Mouse (Mus musculus) E14TG2a.4 (cell line): ENCODE measurements around the gene Lfng.

Experiments used
- CTCF ChIP-seq: conservative IDR thresholded peaks from 2 replicates; pipeline ENCODE4 v1.5.1; 2014; ENCODE audit warnings: low read length
- POU5F1 ChIP-seq: IDR thresholded peaks from 2 replicates; pipeline ENCODE4 v1.6.1; 2014; ENCODE audit warnings: low read length, borderline replicate concordance

GRCm38 (mm10) chr5:140611021-140611583 lies 4.0 kb downstream of the Lfng start:
- TF ChIP-seq CTCF (no peak), POU5F1 (no peak)
